Mouse (Mus musculus) small intestine, adult 2 months (tissue): ENCODE measurements around the gene Duox2.

ENCODE experiments used
- CTCF ChIP-seq: fragments of 200-500 bp; IDR thresholded peaks from 2 replicates; pipeline ENCODE4 v1.5.1; 2012; ENCODE audit warnings: low read depth, mild to moderate bottlenecking, control low read depth, inconsistent platforms, low read length, moderate library complexity, mixed read lengths; ENCODE audit not compliant: insufficient replicate concordance, insufficient read length; ENCODE audit errors: extremely low read depth
- POLR2A ChIP-seq: fragments of 200-500 bp; IDR thresholded peaks from 2 replicates; pipeline ENCODE4 v1.6.1; 2012; ENCODE audit warnings: low read depth, mild to moderate bottlenecking, control low read depth, inconsistent platforms, low read length, moderate library complexity

DNA sequence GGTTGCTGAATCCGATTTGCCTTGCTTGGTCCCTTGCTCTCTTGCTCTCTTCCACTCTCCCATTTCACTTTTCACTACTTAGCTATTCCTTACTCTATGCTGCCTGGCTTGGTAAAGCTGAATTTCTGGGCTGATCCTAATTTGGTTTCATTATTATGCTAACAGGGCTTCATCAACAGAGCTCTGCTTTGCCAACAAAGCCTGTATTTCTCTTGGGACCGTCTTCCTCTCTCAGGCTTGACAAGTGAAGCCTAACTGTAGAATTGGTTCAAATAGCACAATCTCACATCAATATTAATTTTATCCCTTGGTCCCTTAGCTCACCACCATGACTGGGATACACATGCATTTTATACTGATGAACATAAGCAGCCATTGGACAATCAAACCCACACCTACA, 13.3 kb upstream of the Duox2 start:
- TF ChIP-seq CTCF: no peak
- no peak for TF ChIP-seq POLR2A
